Mouse (Mus musculus) activated CD4-positive, CD25-positive, alpha-beta regulatory T cell, adult 4 months (primary cell): ENCODE results near the gene Fbxl13. TPM values are rescaled to one million over a fixed set of nuclear protein-coding genes. Genes with fewer than 3 reads are reported as not detected.

Experiments used
- ATAC-seq: one replicate; pipeline ENCODE4 v1.8.0; 2017
- polyA plus RNA-seq, 2 experiments: library from polyadenylated mRNA; unstranded; fragments of 100-300 nt; shearing (Covaris generic); gene quantifications; one replicate each; pipeline ENCODE4 v1.2.1; 2017

Gene Fbxl13
- polyA plus RNA-seq, 2 experiments from 2014 or later: not detected

GRCm38 (mm10) chr5:21518207-21518606 is 127.2 kb downstream of the Fbxl13 start:
- ATAC-seq: no peak

DNA sequence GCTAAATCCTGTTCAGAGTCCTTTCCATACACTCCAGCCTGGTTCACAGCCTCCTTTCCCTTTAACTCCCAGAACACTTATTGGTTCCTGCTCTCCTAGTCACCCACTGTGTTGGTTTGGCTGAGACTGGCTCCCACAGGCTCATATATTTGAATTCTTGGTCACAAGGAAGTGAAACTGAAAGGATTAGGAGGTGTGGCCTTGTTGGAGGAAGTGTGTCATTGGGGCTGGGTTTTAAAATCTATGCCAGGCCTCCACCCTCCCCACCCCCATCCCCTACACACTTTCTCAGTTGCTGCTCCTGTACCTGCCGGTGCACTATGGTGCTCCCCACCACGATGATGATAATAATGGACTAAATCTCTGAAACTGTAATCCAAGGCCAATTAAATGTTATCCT is 127.9 kb downstream of the Fbxl13 start:
- ATAC-seq: peak; percentile 36

GRCm38 (mm10) chr5:21513363-21513762 is 132.1 kb downstream of the Fbxl13 start:
- ATAC-seq: no peak

DNA sequence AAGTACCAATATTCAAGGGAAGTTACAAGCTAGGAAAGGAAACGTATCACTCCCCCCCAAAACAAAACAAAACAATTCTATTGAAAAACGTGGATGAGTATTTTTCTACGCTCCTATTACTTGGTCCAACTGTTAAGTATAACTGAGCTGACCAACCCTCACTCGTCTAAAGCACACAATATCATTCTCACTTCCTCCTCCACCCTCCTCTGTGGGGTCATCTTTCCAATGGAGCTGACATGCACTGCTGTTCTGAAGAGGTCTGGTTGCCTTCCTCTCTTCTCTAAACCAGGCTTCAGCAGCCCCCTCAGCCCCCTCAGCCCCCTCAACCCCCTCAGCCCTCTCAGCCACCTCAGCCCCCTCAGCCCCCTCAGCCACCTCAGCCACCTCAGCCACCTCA is 135.6 kb downstream of the Fbxl13 start:
- no peak for ATAC-seq

GRCm38 (mm10) chr5:21506887-21507286 is 138.5 kb downstream of the Fbxl13 start:
- ATAC-seq: no peak

DNA sequence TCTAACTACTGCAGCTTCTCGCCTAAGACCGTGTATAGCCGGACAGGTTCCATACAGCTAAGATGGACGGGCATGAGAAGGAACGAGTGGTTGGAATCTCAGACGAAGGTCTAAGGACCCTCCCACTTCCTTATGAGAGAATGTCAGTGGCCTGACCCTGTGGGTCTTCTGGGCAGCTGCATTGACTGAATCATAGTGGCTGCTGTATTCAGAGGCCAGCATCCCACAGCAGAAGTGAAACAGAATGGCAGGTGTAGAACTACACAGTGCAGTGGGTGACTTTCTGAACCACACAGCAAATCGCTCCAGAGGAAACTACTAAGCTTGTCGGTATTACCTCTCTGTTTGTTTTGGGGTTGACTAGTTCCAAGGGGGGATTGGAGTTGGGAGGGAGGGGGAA is 140.3 kb downstream of the Fbxl13 start:
- ATAC-seq: no peak

DNA sequence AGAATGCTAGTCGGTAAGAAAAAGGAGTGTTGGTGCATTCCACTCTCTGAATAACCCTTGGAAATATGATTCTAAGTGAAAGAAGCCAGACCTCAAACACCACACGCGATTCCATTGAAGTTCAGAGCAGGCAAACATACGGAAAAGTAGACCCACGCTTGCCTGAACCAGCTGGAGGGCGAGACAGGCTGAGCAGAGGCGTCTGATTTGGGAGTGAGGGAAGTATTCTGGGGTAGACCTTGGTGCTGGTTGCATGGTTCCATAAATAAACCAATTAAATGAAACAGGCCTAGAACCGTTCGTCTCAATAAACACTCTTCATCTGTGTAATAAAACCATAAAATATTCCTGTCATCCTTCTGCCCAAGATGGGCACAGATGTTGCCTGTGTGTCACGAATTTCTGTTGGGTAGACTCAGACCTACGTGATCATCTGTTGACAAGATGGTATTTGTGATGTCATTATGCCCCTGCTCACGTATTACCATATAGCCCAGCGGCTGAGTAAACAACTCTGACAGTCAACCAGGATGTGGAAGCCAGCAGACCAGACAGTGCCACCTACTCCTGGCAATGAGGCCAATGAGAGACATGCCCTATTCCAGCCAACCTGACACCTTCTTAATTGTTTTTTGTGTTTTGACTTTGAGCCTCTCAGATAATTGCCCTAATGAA is 142.4 kb downstream of the Fbxl13 start:
- ATAC-seq: no peak

DNA sequence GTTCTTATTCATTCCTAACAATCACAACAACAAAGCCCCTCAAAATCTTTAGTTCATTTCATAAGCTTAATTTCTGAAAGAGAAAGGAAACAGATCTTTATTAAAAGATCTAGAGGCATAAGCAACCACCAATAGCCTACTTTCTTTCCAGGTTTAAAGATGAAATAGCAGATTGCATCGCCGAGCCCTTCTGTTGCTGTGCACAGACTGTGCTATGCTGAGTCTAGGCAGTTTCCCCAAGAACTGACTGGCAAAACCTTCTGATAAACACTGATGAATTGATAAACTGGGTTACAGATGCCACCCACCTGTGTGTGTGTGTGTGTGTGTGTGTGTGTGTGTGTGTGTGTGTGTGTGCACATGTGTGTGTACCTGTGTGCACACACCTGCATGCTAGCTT is 144.5 kb downstream of the Fbxl13 start:
- no peak for ATAC-seq

- no peak for ATAC-seq
Observed at GRCm38 (mm10) chr5:21500133-21500532, 145.3 kb downstream of the Fbxl13 start.

GRCm38 (mm10) chr5:21498925-21499324 is 146.5 kb downstream of the Fbxl13 start:
- ATAC-seq: no peak

- ATAC-seq: no peak
Observed at GRCm38 (mm10) chr5:21498490-21498889, 146.9 kb downstream of the Fbxl13 start.

DNA sequence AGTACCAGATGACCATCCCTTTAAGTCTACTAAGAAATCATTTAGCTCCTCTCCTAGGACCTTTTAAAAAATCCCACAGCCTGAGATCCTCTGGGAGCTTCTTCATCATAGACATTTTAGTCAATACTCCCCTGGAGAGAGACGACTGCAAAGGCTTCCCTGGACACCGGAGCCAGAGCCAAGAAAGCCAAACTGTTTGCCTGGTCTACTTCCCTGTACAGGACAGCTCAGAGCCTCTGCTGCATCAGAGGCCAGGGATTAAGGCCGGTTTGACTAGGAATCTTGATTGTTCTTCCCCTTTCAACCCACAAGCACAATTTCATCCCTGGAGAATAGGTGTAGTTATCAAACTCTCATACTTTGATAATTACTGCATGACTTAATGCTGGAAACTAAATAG is 148.6 kb downstream of the Fbxl13 start:
- ATAC-seq: no peak

- no peak for ATAC-seq
Observed at GRCm38 (mm10) chr5:21496321-21496720, 149.1 kb downstream of the Fbxl13 start.

DNA sequence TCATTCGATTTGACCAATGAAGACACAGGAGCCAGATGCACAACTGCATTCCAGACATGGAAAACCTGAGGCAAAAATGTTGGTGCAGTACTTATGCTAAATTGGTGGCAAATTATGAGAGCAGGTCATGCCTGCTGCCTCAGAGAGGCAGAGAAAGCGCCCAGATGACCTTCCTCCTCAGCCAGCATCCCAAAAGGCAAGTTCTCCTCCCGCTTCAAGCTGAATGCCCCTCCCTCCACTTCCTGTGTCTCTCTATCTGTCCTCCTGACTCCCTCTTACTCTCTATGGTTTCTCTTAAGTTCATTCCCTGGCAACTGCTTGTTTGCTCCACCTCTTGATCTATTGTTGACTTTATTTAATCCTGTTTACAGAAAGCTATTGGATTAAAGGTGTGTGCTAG is 150.7 kb downstream of the Fbxl13 start:
- no peak for ATAC-seq

DNA sequence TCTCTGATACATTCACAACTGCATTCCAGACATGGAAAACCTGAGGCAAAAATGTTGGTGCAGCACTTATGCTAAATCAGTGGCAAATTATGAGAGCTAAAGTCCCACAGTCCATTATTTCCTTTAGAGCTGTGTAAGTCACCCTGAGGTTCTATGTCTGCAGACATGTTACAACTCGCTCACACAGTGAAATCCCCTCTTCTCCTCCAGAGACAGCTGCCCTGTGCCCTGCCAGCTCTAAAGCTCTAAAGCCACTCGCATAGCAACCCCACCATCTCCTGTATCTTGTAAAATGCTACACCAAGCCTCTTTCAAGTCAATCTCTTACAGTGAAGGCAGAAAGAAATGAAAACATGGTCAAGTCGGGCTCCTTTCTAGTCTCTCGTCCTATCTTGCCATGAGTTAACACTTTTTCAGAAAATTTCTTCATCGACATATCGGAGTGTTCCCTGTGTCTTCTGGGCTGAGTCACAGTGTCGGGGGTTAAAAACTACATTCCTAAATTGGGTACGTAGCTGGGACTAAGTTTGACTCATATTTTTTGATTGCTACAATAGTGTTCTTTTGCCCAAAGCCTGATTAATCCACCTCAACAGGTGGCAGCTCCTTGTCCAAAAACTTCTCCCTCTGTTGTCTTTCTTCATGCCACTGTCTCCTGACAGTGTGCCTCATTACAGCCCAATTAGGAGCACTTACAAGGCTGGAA is 152.0 kb downstream of the Fbxl13 start:
- no peak for ATAC-seq

DNA sequence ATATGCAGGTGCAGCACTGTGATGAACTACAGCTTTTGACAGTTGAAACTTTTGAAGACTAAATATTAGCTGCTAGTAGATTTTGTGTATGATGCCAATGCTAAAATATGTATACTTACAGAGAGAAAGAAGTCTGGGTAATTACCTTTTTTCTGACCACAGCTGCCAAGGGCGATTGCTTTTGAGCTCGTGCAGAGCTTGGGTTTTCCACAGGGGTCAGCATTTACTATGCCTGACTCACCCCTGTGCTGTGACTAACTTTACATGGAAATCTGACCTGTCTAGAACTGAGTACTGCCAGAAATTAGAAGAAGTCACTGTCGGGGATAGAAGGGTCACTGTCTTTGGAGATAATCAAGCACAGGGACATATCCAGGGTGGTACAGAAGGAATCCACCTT is 153.2 kb downstream of the Fbxl13 start:
- no peak for ATAC-seq

- no peak for ATAC-seq
Observed at GRCm38 (mm10) chr5:21491469-21491868, 154.0 kb downstream of the Fbxl13 start.

GRCm38 (mm10) chr5:21489135-21489534 is 156.3 kb downstream of the Fbxl13 start:
- ATAC-seq: no peak

DNA sequence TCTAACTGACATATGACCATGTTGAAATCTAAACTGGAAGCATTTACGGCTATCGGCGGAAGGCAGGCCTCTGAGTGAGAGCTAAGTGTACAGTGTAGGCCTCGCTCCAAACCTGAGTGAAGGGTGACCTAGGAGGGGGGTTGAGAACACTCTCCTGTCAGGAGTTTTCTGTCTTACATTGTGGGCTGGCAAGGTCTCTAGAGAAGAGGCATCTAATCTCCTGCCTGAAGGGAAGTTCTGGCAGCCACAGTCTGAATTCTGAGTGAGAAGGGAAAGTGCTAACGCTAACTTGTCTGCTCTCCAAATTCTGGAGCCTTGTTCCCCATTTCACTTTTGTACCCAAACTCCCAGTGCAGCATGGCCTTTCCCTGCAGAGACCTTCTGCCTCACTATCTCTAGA is 156.9 kb downstream of the Fbxl13 start:
- ATAC-seq: no peak

DNA sequence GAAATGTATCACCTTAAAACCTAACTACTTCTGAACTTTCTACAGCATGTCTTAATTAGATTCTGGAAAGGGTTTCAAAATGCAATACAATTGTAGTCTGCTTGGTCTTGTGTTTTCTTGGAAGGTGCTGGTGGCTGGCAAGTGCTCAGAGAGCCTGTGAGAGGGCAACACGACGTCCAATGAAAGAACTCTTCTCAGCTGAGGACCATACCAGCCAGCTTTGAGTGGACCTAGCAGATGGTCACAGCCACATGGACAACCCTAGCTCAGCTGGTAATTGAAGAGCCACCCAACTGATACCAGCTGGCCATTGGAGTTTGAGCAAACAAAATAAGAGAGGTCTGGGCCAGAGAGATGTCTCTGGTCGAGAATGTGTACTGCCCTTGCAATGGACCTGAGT is 157.7 kb downstream of the Fbxl13 start:
- ATAC-seq: no peak

DNA sequence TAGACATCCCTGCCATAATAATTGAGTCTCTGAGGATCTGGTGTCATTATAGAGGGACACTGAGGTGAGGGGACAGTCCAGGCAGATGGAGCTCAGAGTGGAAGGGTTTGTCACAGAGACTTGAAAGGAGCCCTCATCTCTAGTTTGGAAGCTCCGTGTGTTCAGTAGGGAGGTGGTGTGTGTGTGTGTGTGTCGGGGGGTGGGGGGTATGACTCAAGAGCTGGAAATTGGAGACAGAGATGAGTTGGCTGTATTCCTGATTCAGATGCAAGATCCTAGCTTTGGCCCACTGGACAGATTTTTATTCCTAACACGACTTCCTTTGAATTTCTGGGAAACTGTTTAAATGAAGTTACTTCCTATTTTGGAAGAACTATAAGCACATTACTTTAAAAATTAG is 158.1 kb downstream of the Fbxl13 start:
- no peak for ATAC-seq

DNA sequence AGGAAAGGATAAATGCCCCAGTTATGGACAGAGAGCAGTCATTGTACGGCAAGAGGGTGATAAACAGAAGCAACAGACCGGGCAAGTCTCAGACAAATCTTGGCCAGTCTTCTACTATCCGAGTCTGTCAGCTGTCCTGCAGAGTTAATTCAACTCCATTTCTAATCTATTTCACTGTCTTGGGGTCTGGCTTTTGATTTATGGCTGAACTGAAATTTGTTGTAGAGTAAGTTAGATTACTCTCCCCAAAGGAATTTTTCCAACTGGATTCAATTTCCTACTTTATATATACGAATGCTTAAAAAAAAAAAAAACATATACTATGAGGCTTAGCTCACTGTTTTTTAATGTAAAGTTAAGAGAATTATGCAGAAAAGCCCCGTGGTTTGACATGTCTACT is 158.6 kb downstream of the Fbxl13 start:
- no peak for ATAC-seq

DNA sequence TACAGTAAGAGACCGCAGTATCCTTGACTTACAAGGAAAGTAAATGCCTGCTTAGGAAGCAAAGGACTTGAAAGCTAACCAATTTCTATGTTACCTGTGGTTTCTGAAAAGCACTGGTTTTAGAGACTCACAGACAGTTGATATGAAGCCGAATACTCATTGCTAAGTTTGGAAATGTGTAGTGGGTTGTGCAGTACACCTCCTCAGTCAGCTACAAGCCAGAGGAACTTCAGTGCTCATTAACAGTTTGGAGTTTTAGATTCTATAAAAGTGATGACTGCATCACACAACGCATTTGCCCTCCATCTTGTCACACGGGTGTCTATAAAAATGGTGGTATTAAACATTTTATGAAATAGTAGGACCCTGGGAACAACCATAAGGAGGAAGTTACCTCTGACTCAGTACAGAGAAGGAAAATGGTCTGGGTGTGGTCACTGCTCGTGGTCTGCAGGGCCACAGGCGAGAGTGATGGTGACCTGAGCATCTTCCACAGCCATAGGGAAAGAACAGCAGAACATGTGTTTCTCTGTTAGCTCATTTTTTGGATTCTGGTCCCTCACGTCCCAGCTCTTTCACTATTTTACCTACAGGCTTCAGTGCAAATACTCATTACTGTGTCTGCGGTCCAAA is 160.1 kb downstream of the Fbxl13 start:
- no peak for ATAC-seq

- ATAC-seq: no peak
Observed at GRCm38 (mm10) chr5:21483275-21483674, 162.2 kb downstream of the Fbxl13 start.
